Mouse (Mus musculus) embryonic facial prominence, embryonic 11.5 days (tissue): ENCODE data around the gene Ptgds. TPM values are rescaled to one million over a fixed set of nuclear protein-coding genes. Genes with fewer than 3 reads are reported as not detected.

Experiments used
- ATAC-seq: fragments of 200-750 bp; cut with Nextera tagmentation; replicated peaks from 2 replicates; pipeline ENCODE4 v1.8.0; 2017; ENCODE audit warnings: low read depth; ENCODE audit not compliant: insufficient number of reproducible peaks, low FRiP score, low TSS enrichment
- DNase-seq: peaks from one replicate; pipeline ENCODE4 v3.0.0-alpha.2; 2015; ENCODE audit warnings: low spot score
- H3K27ac ChIP-seq: fragments of 300-500 bp; sonication (generic); replicated peaks from 2 replicates; pipeline ENCODE4 v1.5.1; 2014; ENCODE audit warnings: mild to moderate bottlenecking, low read depth, low read length, control low read depth
- H3K27me3 ChIP-seq: fragments of 300-500 bp; sonication (generic); 2 replicates; pipeline ENCODE4 v1.6.1; 2014; ENCODE audit warnings: mild to moderate bottlenecking, low read length, moderate library complexity, mixed read lengths; ENCODE audit not compliant: control insufficient read depth, insufficient read depth
- H3K36me3 ChIP-seq: fragments of 300-500 bp; sonication (generic); replicated peaks from 2 replicates; pipeline ENCODE4 v1.6.1; 2014; ENCODE audit warnings: low read depth, mild to moderate bottlenecking, low read length, moderate library complexity, mixed read lengths; ENCODE audit not compliant: control insufficient read depth, insufficient read depth
- H3K4me1 ChIP-seq: fragments of 300-500 bp; sonication (generic); 2 replicates; pipeline ENCODE4 v1.6.1; 2014; ENCODE audit warnings: low read length, mixed read lengths; ENCODE audit not compliant: control insufficient read depth, insufficient read depth
- H3K4me2 ChIP-seq: fragments of 300-500 bp; sonication (generic); 2 replicates; pipeline ENCODE4 v1.6.1; 2014; ENCODE audit warnings: low read depth, mild to moderate bottlenecking, control low read depth, low read length, moderate library complexity
- H3K4me3 ChIP-seq: fragments of 300-500 bp; sonication (generic); 2 replicates; pipeline ENCODE4 v1.5.1; 2014; ENCODE audit warnings: low read depth, low read length, control low read depth
- H3K9ac ChIP-seq: fragments of 300-500 bp; sonication (generic); replicated peaks from 2 replicates; pipeline ENCODE4 v1.6.1; 2014; ENCODE audit warnings: mild to moderate bottlenecking, control low read depth, low read length
- H3K9me3 ChIP-seq: fragments of 300-500 bp; sonication (generic); replicated peaks from 2 replicates; pipeline ENCODE4 v1.6.1; 2016; ENCODE audit warnings: mild to moderate bottlenecking, low read length, inconsistent platforms, mixed read lengths; ENCODE audit not compliant: control insufficient read depth
- WGBS: fragments of 180-500 bp; shearing (Covaris S2); extraction: QIAGEN DNeasy Blood & Tissue Kit; methylation state at CpG from one replicate; pipeline ENCODE4 v1.1.7; 2014; 5-methylcytosine and 5-hydroxymethylcytosine counted together
- polyA plus RNA-seq: library from polyadenylated mRNA; unstranded; fragments of >200 nt; fragmentation: Nextera tagmentation; extraction: Ambion mirVana; gene quantifications from 2 replicates; pipeline ENCODE4 v1.2.1, GENCODE M21; 2014

The Ptgds gene
- polyA plus RNA-seq, 1 experiment from 2014 or later: 0.28 TPM

DNA sequence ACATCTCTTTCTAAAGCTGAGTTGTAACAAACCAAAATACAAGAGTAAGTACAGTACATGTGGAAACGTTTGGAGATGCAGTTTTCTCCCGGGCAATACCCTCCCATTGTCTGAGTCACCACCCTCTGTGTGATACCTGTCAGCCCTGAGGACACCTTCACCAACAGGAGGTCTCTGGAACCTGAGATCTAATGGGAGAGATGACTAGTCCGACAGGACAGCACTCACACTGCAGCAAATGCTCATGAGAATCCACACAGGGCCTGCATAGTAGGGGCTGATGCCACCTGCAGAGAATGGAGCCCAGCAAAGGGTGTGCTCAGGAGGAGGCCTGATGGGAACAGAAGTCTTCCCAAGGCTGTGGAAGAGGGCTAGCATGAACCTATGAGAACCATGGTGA is 8.4 kb downstream of the Ptgds start:
- peak overlapping the region; percentile 48 for H3K4me3 ChIP-seq
- ATAC-seq (no peak), DNase-seq (no peak)
- peak overlapping the region; percentile 67 for H3K4me2 ChIP-seq
- no peaks in the 10 kb centered on the region for H3K4me1 ChIP-seq
- no peaks in the 10 kb centered on the region; the same call in 1 of the 2 replicates for H3K36me3 ChIP-seq
- 24% methylated on average over 3 of the region's 3 CpGs for WGBS
- no peaks in the 10 kb centered on the region for H3K27me3 ChIP-seq
- no peak overlapping the region for H3K27ac ChIP-seq
- H3K9me3 ChIP-seq: no peaks in the 10 kb centered on the region
- H3K9ac ChIP-seq: peak overlapping the region; percentile 42

DNA sequence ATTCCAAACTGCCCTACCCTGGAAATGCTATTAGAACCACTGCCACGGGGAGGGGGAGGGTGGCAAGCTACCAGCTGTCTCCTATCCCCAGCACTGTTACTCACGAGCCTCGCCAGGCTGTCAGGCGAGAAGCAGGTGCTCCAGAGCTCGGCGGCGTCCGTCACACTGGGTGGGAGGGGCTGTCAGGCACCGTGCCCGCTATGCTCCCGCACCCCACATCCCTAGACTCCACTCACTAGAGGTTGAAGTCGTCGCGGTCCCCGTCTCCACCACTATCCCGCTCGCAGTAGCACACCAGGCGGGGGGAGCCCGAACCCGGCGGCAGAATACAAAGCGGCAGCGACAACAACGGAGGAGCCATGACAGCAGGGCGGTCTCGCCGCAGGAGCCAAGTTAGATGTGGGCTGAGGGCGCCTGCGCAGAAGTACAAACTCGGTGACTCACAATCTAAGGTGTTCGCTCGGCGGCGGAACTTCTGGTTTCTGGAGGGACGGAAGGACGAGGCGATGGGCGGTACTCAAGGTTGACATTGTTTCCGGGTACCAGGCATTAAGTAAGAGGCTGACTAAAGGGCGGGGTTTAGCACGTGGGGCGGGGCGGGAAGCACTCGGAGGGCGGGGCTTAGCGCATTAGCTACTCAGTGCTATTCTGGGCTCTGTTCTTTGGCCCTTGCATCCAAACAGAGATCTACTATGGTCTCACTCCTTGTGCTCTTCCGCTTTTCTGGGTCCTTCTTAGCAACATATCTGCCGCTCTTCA is 9.1 kb downstream of the Ptgds start, which contains the start of gene Paxx:
Paxx (minus strand) TSS at position 544 of the 759 bp plus-strand sequence.
- Histone ChIP-seq H3K4me1 (no peaks in the 10 kb centered on the region), H3K9ac (peak within 1 kb of the TSS; percentile 66), H3K4me2 (peak within 1 kb of the TSS; percentile 67), H3K36me3 (no peaks in the 10 kb centered on the region; the same call in 1 of the 2 replicates), H3K9me3 (no peaks in the 10 kb centered on the region), H3K27ac (peak within 1 kb of the TSS; percentile 43), H3K4me3 (peak within 1 kb of the TSS; percentile 48), H3K27me3 (no peaks in the 10 kb centered on the region)
- DNase-seq (peak; percentile 94), ATAC-seq (peak; percentile 80)
- under 1% methylated on average over 48 of the region's 48 CpGs for WGBS

DNA sequence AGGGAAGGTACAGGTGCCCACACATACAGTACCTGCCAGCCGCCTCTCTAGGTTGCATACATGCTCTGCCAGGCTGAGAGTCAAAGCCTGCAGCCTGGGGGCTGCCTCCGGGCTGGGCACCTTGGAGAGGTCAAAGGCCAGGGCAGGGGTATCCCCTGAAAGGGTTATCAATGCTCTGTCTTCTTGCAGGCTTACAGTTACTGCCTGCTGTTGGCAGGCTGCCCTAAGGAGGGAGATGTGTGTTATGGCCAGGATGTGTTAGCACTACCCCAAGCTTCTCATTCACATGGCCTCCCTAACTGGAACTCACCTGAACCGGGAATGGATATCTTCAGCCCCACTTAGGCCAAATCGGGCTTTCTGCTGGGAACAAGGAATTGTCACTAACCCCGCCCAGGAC is 9.7 kb downstream of the Ptgds start:
- H3K9ac ChIP-seq: peak overlapping the region; percentile 66
- H3K4me1 ChIP-seq: no peaks in the 10 kb centered on the region
- 35% methylated on average over 5 of the region's 5 CpGs for WGBS
- H3K27ac ChIP-seq: no peak overlapping the region
- no peaks in the 10 kb centered on the region; the same call in 1 of the 2 replicates for H3K36me3 ChIP-seq
- no peak for DNase-seq
- no peaks in the 10 kb centered on the region for H3K27me3 ChIP-seq
- no peaks in the 10 kb centered on the region for H3K9me3 ChIP-seq
- ATAC-seq: 0 out of 2 replicates have a peak, but pooled peaks have one; percentile 2
- H3K4me2 ChIP-seq: peak overlapping the region; percentile 67
- H3K4me3 ChIP-seq: peak overlapping the region; percentile 48

DNA sequence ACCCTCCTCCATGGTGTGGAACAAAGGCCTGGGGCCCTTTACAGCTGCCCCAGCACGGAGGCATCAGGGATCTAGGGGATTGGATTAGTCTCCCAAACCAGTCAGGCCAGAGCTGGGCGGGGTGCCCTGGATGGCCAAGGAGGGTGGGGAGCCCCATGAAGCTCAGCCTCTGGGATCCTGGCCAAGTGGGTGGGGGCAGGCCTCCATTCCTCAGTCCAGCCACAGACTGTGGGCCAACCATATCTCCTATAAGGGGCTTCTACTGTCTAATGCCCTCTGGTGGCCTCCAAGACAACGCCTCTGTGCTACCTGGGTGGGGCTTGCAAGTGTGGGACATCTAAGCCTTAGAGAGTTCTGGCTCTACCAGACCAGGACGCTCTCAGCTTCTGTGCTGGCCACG is 10.9 kb downstream of the Ptgds start:
- Histone ChIP-seq H3K4me3 (no peak overlapping the region), H3K4me2 (no peak overlapping the region), H3K9me3 (no peaks in the 10 kb centered on the region), H3K4me1 (no peaks in the 10 kb centered on the region), H3K9ac (no peak overlapping the region), H3K36me3 (no peaks in the 10 kb centered on the region; the same call in 1 of the 2 replicates), H3K27me3 (no peaks in the 10 kb centered on the region), H3K27ac (no peak overlapping the region)
- no peak for ATAC-seq
- DNase-seq: no peak
- WGBS: 84% methylated on average over 5 of the region's 5 CpGs

DNA sequence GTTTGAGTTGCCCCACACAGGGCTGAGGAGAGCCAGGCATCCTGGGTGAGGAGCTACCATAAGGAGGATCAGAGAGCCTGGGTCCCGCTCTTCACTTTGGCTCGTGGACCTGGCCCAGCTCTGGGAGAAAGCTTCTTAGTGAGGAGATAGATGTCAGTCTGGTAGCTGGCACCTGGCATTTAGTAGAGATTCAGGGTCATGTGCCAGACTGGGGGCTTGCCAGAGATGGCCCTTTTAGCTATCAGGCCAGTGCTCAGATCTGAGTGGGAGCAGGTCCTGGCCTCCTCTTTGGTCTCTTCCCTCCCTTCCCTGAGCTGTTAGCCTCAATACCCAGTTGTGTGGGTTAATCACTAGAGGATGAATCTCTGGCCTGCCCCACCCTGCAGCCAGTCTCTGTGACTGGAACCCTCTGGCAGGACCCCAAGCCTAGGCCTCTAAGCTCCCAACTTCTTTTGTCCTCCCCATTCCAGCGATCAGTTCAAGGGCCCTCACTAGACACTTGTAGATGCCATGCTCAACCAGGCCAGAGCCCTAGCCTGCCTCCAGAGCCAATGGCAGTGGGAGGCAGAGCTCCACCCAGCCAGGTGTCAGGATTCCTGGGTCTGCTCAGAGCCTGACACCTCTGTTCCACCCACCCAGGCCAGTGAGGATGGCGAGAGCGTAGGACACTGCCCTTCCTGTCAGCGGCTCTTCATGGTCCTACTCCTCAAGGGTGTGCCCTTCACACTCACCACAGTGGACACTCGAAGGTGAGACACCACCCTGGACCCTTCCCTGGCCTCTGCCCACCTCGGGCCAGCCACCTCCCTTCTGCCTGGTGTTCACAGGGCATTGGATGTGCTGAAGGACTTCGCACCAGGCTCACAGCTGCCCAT is 12.6 kb downstream of the Ptgds start:
- no peaks in the 10 kb centered on the region for H3K9me3 ChIP-seq
- H3K27ac ChIP-seq: no peak overlapping the region
- H3K36me3 ChIP-seq: no peaks in the 10 kb centered on the region; the same call in 1 of the 2 replicates
- WGBS: 86% methylated on average over 9 of the region's 9 CpGs
- no peak overlapping the region for H3K4me2 ChIP-seq
- no peak overlapping the region for H3K4me3 ChIP-seq
- DNase-seq (no peak), ATAC-seq (no peak)
- no peaks in the 10 kb centered on the region for H3K4me1 ChIP-seq
- H3K9ac ChIP-seq: no peak overlapping the region
- H3K27me3 ChIP-seq: no peaks in the 10 kb centered on the region

DNA sequence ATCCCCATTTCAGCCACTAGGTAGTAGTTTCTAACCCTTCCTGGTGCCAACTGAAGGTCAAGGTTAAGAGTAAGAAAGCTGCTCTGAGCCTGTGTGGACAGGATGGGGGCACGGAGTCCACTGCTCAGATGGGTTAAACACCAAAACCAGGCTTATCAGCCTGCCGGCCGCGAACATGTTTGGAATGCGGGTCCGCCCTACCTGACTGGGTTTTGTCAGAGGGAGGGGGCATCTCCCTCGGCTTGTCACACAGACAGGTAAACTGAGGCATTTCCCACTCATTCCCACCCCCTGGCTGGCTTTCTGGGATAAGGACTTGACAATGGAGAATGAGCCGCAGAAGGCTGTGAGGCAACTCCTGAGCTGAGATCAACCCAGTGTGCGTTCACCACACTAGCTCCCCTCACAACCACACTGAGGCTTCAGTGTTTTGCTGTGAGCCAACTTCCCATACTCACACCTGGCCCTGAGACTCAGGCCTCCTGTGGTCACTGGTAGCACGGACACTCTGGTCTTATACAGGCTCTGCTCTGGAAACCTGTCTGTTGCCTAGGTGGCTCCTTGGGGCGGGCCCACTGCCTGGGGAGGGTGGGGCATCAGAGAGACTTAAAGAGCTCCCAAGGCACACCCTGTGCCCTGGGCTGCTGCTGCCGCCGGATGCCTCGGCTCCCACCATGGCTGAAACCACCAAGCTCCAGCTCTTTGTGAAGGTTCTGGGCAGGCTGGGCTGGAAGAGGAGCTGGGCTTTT is 13.5 kb downstream of the Ptgds start, which contains the start of gene Clic3:
Clic3 (plus strand) TSS at position 634 of the 749 bp plus-strand sequence.
- H3K4me3 ChIP-seq: no peak within 1 kb of the TSS

DNA sequence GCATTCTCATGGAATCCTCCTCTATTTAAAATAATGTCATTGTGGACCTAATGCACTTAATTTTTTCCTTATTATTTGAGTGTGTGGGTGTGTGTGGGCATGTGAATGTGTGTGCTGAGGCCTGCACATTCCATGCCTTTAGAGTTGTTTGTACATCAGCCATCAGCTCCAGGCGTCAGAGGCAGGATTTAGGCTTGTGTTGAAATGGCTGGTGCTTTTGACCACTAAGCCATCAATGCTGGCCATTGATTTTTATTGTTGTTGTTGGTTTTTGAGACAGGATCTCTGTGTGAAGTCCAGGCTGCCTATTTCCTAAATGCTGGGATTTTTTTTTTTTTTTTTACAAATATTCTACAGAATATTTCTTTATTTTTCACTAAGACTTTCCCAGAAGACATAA is 16.9 kb downstream of the Ptgds start:
- ATAC-seq (no peak), DNase-seq (no peak)
- H3K4me1 ChIP-seq: no peaks in the 10 kb centered on the region
- no peaks in the 10 kb centered on the region for H3K36me3 ChIP-seq
- H3K4me3 ChIP-seq: no peak overlapping the region
- H3K4me2 ChIP-seq: no peak overlapping the region
- H3K27me3 ChIP-seq: no peaks in the 10 kb centered on the region
- 55% methylated on average over 1 of the region's 1 CpGs for WGBS
- no peaks in the 10 kb centered on the region for H3K9me3 ChIP-seq
- H3K9ac ChIP-seq: no peak overlapping the region
- H3K27ac ChIP-seq: no peak overlapping the region

More for the DNA sequence above, 13.5 kb downstream of the Ptgds start, which contains the start of gene Clic3:
- ATAC-seq (no peak), DNase-seq (no peak)
- no peaks in the 10 kb centered on the region for H3K27me3 ChIP-seq
- H3K4me1 ChIP-seq: no peaks in the 10 kb centered on the region
- 65% methylated on average over 14 of the region's 14 CpGs for WGBS
- H3K9ac ChIP-seq: no peak within 1 kb of the TSS
- H3K4me2 ChIP-seq: no peak within 1 kb of the TSS
- no peaks in the 10 kb centered on the region for H3K9me3 ChIP-seq
- H3K27ac ChIP-seq: no peak within 1 kb of the TSS
- H3K36me3 ChIP-seq: no peaks in the 10 kb centered on the region; the same call in 1 of the 2 replicates
